Mouse (Mus musculus): ENCODE data around the gene Gal3st1. TPM values are rescaled to one million over a fixed set of nuclear protein-coding genes. Genes with fewer than 3 reads are reported as not detected.

Gal3st1 gene
- total RNA-seq (2023): not detected

DNA sequence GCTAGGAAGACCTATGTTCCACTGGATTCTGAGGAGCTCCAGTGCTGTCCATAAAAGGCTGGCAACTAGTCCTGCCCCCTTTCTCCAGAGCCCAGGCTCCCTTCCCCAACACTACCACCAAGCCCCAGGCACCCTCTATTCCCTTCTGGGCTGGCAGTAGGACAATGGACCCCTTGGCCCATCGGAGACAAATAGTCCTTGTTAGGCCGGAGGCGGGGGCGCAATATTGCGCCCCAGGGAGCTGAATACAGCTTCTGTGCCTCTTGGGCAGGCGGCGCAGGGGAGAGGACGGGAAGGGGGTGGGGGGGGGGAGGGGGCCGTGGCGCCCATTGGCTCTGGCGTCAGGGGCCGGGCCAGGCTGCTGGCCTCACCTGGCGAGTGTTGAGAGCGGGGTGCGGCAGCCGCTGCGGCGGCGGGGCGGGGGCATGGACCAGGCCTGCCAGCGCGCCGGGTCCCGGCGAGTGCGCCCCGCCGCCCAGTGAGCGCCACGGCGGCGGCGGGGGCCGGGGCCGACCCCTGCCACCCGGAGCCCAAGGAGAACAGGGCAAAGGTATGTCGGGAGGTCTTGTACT is at the start of gene Gal3st1:
Gal3st1 (plus strand) TSS at position 346 of the 572 bp plus-strand sequence.

GRCm38 (mm10) chr11:3963610-3964415 is 19.6 kb upstream of the Gal3st1 start, which contains the start of gene Pes1:
Gene Pes1, plus strand, starts transcription at chr11:3963975.

DNA sequence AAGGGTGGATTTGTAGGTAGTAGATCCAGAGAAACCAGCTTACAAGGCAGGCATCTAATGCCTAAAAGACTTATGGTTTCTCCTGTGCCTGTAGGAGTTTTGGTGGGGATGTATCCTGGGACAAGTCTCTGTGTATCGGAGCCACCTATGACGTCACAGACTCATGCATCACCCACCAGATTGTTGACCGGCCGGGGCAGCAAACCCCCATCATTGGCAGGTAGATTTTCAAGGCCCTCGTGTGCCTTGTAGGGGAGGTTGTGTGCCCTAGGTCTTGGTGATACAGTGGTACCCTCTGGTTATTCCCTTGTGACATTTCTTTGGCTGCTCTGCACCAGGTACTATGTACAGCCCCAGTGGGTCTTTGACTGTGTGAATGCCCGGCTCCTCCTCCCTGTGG is 6.8 kb upstream of the Gal3st1 start, which contains the start of gene 4930556J24Rik:
4930556J24Rik (minus strand) TSS at position 101 of the 400 bp plus-strand sequence.

GRCm38 (mm10) chr11:4031126-4031941 is 47.9 kb downstream of the Gal3st1 start, which contains the start of gene Sec14l4:
Gene Sec14l4, plus strand, starts transcription at chr11:4031462.

Other genes starting within 250 kb of the Gal3st1 start
- not detected for gene Osbp2, start 119.7 kb upstream of the Gal3st1 start, total RNA-seq (2023)
- 1 to 10 TPM in 1 of 2 experiments, under 1 TPM in 1; 0.46 to 1.2 TPM for gene 4921536K21Rik, start 88.5 kb upstream of the Gal3st1 start, total RNA-seq (2023)
- gene Dusp18, start 88.4 kb upstream of the Gal3st1 start, total RNA-seq (2023): 10 to 100 TPM in 1 of 2 experiments, 1 to 10 TPM in 1; 6.8 to 11.7 TPM
- gene Slc35e4, start 69.0 kb upstream of the Gal3st1 start, total RNA-seq (2023): 1 to 10 TPM; 7.7 to 9.3 TPM
- gene Tcn2, start 51.5 kb upstream of the Gal3st1 start, total RNA-seq (2023): 10 to 100 TPM; 20.1 to 21.7 TPM
- 10 to 100 TPM; 81.9 to 90.6 TPM for gene Pes1, start 19.7 kb upstream of the Gal3st1 start, total RNA-seq (2023)
- not detected for gene 4930556J24Rik, start 6.9 kb upstream of the Gal3st1 start, total RNA-seq (2023)
- gene Sec14l4, start 47.8 kb downstream of the Gal3st1 start, total RNA-seq (2023): not detected
- not detected for gene Sec14l3, start 81.2 kb downstream of the Gal3st1 start, total RNA-seq (2023)
- gene Mtfp1, start 111.8 kb downstream of the Gal3st1 start, total RNA-seq (2023): 1 to 10 TPM; 1.9 to 4.8 TPM
- 1 to 10 TPM; 1.1 to 1.4 TPM for gene Sec14l2, start 139.8 kb downstream of the Gal3st1 start, total RNA-seq (2023)
- gene Rnf215, start 151.6 kb downstream of the Gal3st1 start, total RNA-seq (2023): 10 to 100 TPM; 33.9 to 34.8 TPM
- 1 to 10 TPM; 5.9 to 10.0 TPM for gene Ccdc157, start 176.7 kb downstream of the Gal3st1 start, total RNA-seq (2023)
- 10 to 100 TPM; 59.4 to 78.9 TPM for gene Sf3a1, start 176.7 kb downstream of the Gal3st1 start, total RNA-seq (2023)
- gene Tbc1d10a, start 203.2 kb downstream of the Gal3st1 start, total RNA-seq (2023): 10 to 100 TPM; 35.2 to 48.3 TPM
- gene Castor1, start 234.6 kb downstream of the Gal3st1 start, total RNA-seq (2023): 1 to 10 TPM; 2.3 to 3.0 TPM

All from B cell, adult 67 days (primary cell).